10 mouse cellular contexts compared by ENCODE assay signal in the genomic region with DNA sequence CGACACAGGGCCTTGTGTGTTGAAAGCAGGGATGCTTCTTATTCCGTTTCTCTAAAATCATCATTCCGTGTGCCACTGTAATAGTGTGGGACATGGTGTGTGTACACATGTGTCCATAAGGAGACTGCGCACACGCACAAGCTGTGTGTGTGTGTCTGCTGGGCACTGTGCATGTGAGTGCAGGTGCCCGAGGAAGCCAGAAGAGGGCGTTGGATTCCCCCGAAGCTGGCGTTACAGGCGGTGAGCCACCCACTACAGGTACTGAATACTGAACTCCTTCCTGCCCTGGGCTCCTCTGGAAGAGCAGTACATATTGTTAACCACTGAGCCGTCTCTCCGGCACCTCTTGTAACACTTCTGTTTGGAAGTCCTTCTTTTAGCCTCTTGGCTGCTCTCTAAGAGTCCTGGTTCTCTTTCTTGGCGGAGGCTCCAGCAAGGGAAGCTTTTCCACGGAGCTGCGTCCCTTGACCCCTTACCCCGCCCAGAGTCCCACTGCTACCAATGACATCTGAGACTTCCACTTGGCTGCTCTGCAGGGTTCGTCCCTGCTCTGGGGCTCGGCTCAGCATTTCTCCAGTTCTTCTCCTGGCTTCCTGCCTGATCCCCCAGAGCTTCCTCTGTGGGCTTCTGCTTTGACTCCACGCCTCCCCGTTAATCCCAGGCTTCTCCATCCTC. TPM values are rescaled to one million over a fixed set of nuclear protein-coding genes. Genes with fewer than 3 reads are reported as not detected.
DNase-seq lines count a peak whose midpoint lies in the region; ATAC-seq and TF ChIP-seq lines count a peak whose summit lies in the region.
"Had no signal": no experiment of that assay in that cellular context is flagged by ENCODE, and none has a peak within 500 bp of the region (broad histone marks: within the 10 kb centered on the region; RNA-seq: fewer than 3 reads in every experiment).

No protein-coding gene starts in this region.

- intact Hi-C loops in heart, postnatal 10 days (cut with DNase I), result no loop called here

- no peaks in the 10 kb centered on the region for H3K9me3 ChIP-seq in intestine, embryonic 15.5 days
- no peaks in the 10 kb centered on the region for H3K9me3 ChIP-seq in intestine, embryonic 16.5 days (ENCODE audit: control insufficient read depth, low read length)
- no peaks in the 10 kb centered on the region for H3K9me3 ChIP-seq in lung, postnatal 0 days (ENCODE audit: low read length)
- H3K9me3 ChIP-seq: hindbrain, embryonic 12.5 days; neural tube, embryonic 13.5 days had no signal

- TF ChIP-seq EP300 in lung, postnatal 0 days (IDR thresholded peaks at IDR 0.05), result no peak

- peak; percentile 30 for DNase-seq in lung, postnatal 0 days (ENCODE audit: low spot score)
- no peak for DNase-seq in lung, postnatal 36 days
- peak; percentile 39 to 47 for DNase-seq in heart, postnatal 10 days
- DNase-seq in lung, postnatal 10 days, result peak; percentile 45
- DNase-seq in thymus, postnatal 10 days (ENCODE audit: low spot score in 2 of 2), result no peak
- DNase-seq: adrenal gland, adult 2 months had no signal

- no peak overlapping the region for H3K9ac ChIP-seq in intestine, embryonic 15.5 days
- H3K9ac ChIP-seq in intestine, embryonic 16.5 days (ENCODE audit: low read depth, low read length), result no peak overlapping the region
- no peak overlapping the region for H3K9ac ChIP-seq in lung, postnatal 0 days (replicated peaks; ENCODE audit: low read depth)
- H3K9ac ChIP-seq: hindbrain, embryonic 12.5 days; neural tube, embryonic 13.5 days had no signal

- H3K4me2 ChIP-seq in intestine, embryonic 15.5 days (replicated peaks), result peak overlapping the region; percentile 9; the same call in 1 of the 2 replicates
- H3K4me2 ChIP-seq in intestine, embryonic 16.5 days (ENCODE audit: low read depth, low read length), result no peak overlapping the region
- H3K4me2 ChIP-seq in lung, postnatal 0 days (replicated peaks; ENCODE audit: low read depth, low read length), result no peak overlapping the region
- H3K4me2 ChIP-seq: hindbrain, embryonic 12.5 days; neural tube, embryonic 13.5 days had no signal

- no peaks in the 10 kb centered on the region for H3K36me3 ChIP-seq in intestine, embryonic 15.5 days
- no peaks in the 10 kb centered on the region for H3K36me3 ChIP-seq in intestine, embryonic 16.5 days (ENCODE audit: control insufficient read depth, insufficient read depth, low read length)
- no peaks in the 10 kb centered on the region for H3K36me3 ChIP-seq in lung, postnatal 0 days (ENCODE audit: insufficient read depth, low read length)
- H3K36me3 ChIP-seq: hindbrain, embryonic 12.5 days; neural tube, embryonic 13.5 days had no signal

- H3K27ac ChIP-seq in intestine, embryonic 15.5 days, result no peak overlapping the region
- no peak overlapping the region; the same call in 1 of the 2 replicates for H3K27ac ChIP-seq in intestine, embryonic 16.5 days (ENCODE audit: low read length)
- no peak overlapping the region for H3K27ac ChIP-seq in lung, postnatal 0 days (ENCODE audit: low read length)
- H3K27ac ChIP-seq: hindbrain, embryonic 12.5 days; neural tube, embryonic 13.5 days had no signal

- TF ChIP-seq CTCF in lung, postnatal 0 days (IDR thresholded peaks at IDR 0.05), result no peak; the same call in 1 of the 2 replicates

- H3K4me3 ChIP-seq in intestine, embryonic 15.5 days (replicated peaks), result no peak overlapping the region
- no peak overlapping the region for H3K4me3 ChIP-seq in intestine, embryonic 16.5 days (ENCODE audit: low read length)
- H3K4me3 ChIP-seq in lung, postnatal 0 days (ENCODE audit: low read depth, low read length), result no peak overlapping the region
- H3K4me3 ChIP-seq: hindbrain, embryonic 12.5 days; neural tube, embryonic 13.5 days had no signal

- ATAC-seq in intestine, embryonic 15.5 days, result no peak
- ATAC-seq in intestine, embryonic 16.5 days, result no peak
- peak; percentile 55 for ATAC-seq in lung, postnatal 0 days

- H3K27me3 ChIP-seq in intestine, embryonic 15.5 days (replicated peaks), result no peaks in the 10 kb centered on the region
- no peaks in the 10 kb centered on the region for H3K27me3 ChIP-seq in intestine, embryonic 16.5 days (replicated peaks; ENCODE audit: control insufficient read depth, insufficient read depth, low read length)
- H3K27me3 ChIP-seq in lung, postnatal 0 days (replicated peaks; ENCODE audit: insufficient read depth, low read length), result no peaks in the 10 kb centered on the region
- H3K27me3 ChIP-seq: hindbrain, embryonic 12.5 days; neural tube, embryonic 13.5 days had no signal

- WGBS in intestine, embryonic 15.5 days, result 74% methylated on average over 20 of the region's 20 CpGs
- WGBS in intestine, embryonic 16.5 days, result 80% methylated on average over 20 of the region's 20 CpGs
- WGBS in lung, postnatal 0 days, result 64% methylated on average over 20 of the region's 20 CpGs

- H3K4me1 ChIP-seq in intestine, embryonic 15.5 days (replicated peaks), result peaks cover 17% of the 10 kb centered on the region; the same call in 1 of the 2 replicates
- peaks cover 23% of the 10 kb centered on the region for H3K4me1 ChIP-seq in intestine, embryonic 16.5 days (ENCODE audit: control insufficient read depth, insufficient read depth, low read length)
- H3K4me1 ChIP-seq in lung, postnatal 0 days (ENCODE audit: insufficient read depth, low read depth, low read length), result no peaks in the 10 kb centered on the region
- H3K4me1 ChIP-seq: neural tube, embryonic 13.5 days had no signal

RNA-seq across cellular contexts. Expression of gene Slc20a1, which starts 46.0 kb away (rescaled TPM):
- 33.6 and 35.4 TPM in 2 replicates for polyA plus RNA-seq in intestine, embryonic 15.5 days (2015; fragmentation: Nextera tagmentation; extraction: Ambion mirVana)
- polyA plus RNA-seq in intestine, embryonic 16.5 days (2015; fragmentation: Nextera tagmentation; extraction: Ambion mirVana), result 28.8 and 30.4 TPM in 2 replicates
- 10.0 and 10.5 TPM in 2 replicates for polyA plus RNA-seq in lung, postnatal 0 days (2015; fragmentation: Nextera tagmentation; extraction: Ambion mirVana)
- total RNA-seq in heart, postnatal 10 days (2021), result 10 to 100 TPM; 15.3 to 18.8 TPM

RNA-seq across cellular contexts. Expression of gene Ckap2l, which starts 52.4 kb away (rescaled TPM):
- polyA plus RNA-seq in intestine, embryonic 15.5 days (2015; fragmentation: Nextera tagmentation; extraction: Ambion mirVana), result 34.2 and 35.8 TPM in 2 replicates
- polyA plus RNA-seq in intestine, embryonic 16.5 days (2015; fragmentation: Nextera tagmentation; extraction: Ambion mirVana), result 30.9 and 32.7 TPM in 2 replicates
- polyA plus RNA-seq in lung, postnatal 0 days (2015; fragmentation: Nextera tagmentation; extraction: Ambion mirVana), result 2.6 and 3.2 TPM in 2 replicates
- 10 to 100 TPM; 11.8 to 13.4 TPM for total RNA-seq in heart, postnatal 10 days (2021)

Comparison
In these comparisons a context has a peak if more than half of its experiments do, and no peak if none do; other contexts are left out.
1. DNase-seq: peak in lung, postnatal 0 days (single experiment), heart, postnatal 10 days (2 of 2) and lung, postnatal 10 days (single experiment); none in lung, postnatal 36 days (single experiment) and thymus, postnatal 10 days (0 of 2).